Mouse (Mus musculus) embryo, embryonic 11.5 days (tissue): ENCODE results near the gene Slc38a3.

Experiments used
- DNase-seq: peaks from one replicate; pipeline ENCODE4 v3.0.0-alpha.2; 2012; ENCODE audit warnings: low read depth, low spot score

Gene Slc38a3

GRCm38 (mm10) chr9:107669480-107669945 lies at the start of gene Slc38a3:
Gene Slc38a3 (minus strand): TSS chr9:107669530.
- DNase-seq, result no peak

- DNase-seq, result no peak
Measured at GRCm38 (mm10) chr9:107716951-107717350, 47.6 kb upstream of the Slc38a3 start.

- no peak for DNase-seq
Measured at GRCm38 (mm10) chr9:107715632-107716031, 46.3 kb upstream of the Slc38a3 start.

GRCm38 (mm10) chr9:107714221-107714952 lies 45.1 kb upstream of the Slc38a3 start:
- DNase-seq, result no peak

GRCm38 (mm10) chr9:107709697-107710483 lies 40.6 kb upstream of the Slc38a3 start, which contains the start of gene Sema3f:
Gene Sema3f (minus strand): TSS chr9:107710475.
- DNase-seq, result peak; percentile 74

- no peak for DNase-seq
Measured at GRCm38 (mm10) chr9:107709096-107709696, 39.9 kb upstream of the Slc38a3 start.

- no peak for DNase-seq
Measured at GRCm38 (mm10) chr9:107708439-107709095, 39.2 kb upstream of the Slc38a3 start.

- no peak for DNase-seq
Measured at GRCm38 (mm10) chr9:107707701-107708438, 38.5 kb upstream of the Slc38a3 start.

GRCm38 (mm10) chr9:107706781-107707211 lies 37.5 kb upstream of the Slc38a3 start:
- no peak for DNase-seq

GRCm38 (mm10) chr9:107703337-107704122 lies 34.2 kb upstream of the Slc38a3 start:
- no peak for DNase-seq

- DNase-seq, result no peak
Measured at GRCm38 (mm10) chr9:107702606-107703185, 33.4 kb upstream of the Slc38a3 start.

GRCm38 (mm10) chr9:107701594-107701993 lies 32.3 kb upstream of the Slc38a3 start:
- DNase-seq, result no peak

- no peak for DNase-seq
Measured at GRCm38 (mm10) chr9:107700114-107700571, 30.8 kb upstream of the Slc38a3 start.

GRCm38 (mm10) chr9:107699376-107699980 lies 30.1 kb upstream of the Slc38a3 start:
- no peak for DNase-seq

GRCm38 (mm10) chr9:107698611-107699190 lies 29.4 kb upstream of the Slc38a3 start:
- no peak for DNase-seq

- no peak for DNase-seq
Measured at GRCm38 (mm10) chr9:107697811-107698521, 28.6 kb upstream of the Slc38a3 start.

- no peak for DNase-seq
Measured at GRCm38 (mm10) chr9:107696845-107697610, 27.7 kb upstream of the Slc38a3 start.
